Mouse (Mus musculus) kidney, postnatal 0 days (tissue): ENCODE measurements around the gene Tbxas1. TPM values are rescaled to one million over a fixed set of nuclear protein-coding genes. Genes with fewer than 3 reads are reported as not detected.

Experiments used
- ATAC-seq: fragments of 200-750 bp; cut with Nextera tagmentation; replicated peaks from 2 replicates; pipeline ENCODE4 v1.8.0; 2017; ENCODE audit warnings: low read depth, moderate number of reproducible peaks, moderate TSS enrichment, moderate library complexity; ENCODE audit not compliant: low FRiP score
- DNase-seq: peaks from one replicate; pipeline ENCODE4 v3.0.0-alpha.2; 2016; ENCODE audit warnings: low spot score
- H3K27ac ChIP-seq: fragments of 300-500 bp; sonication (generic); 2 replicates; pipeline ENCODE4 v1.5.1; 2014; ENCODE audit warnings: mild to moderate bottlenecking
- H3K27me3 ChIP-seq: fragments of 300-500 bp; sonication (generic); 2 replicates; pipeline ENCODE4 v1.6.1; 2014; ENCODE audit warnings: low read length, mixed read lengths; ENCODE audit not compliant: insufficient read depth
- H3K36me3 ChIP-seq: fragments of 300-500 bp; sonication (generic); 2 replicates; pipeline ENCODE4 v1.6.1; 2014; ENCODE audit warnings: low read length, mixed read lengths; ENCODE audit not compliant: insufficient read depth
- H3K4me1 ChIP-seq: fragments of 300-500 bp; sonication (generic); replicated peaks from 2 replicates; pipeline ENCODE4 v1.6.1; 2014; ENCODE audit warnings: antibody characterized with exemption, low read length, mixed read lengths; ENCODE audit not compliant: insufficient read depth
- H3K4me2 ChIP-seq: fragments of 300-500 bp; sonication (generic); 2 replicates; pipeline ENCODE4 v1.6.1; 2014; ENCODE audit warnings: mild to moderate bottlenecking, low read length, moderate library complexity, mixed read lengths
- H3K4me3 ChIP-seq: fragments of 300-500 bp; sonication (generic); replicated peaks from 2 replicates; pipeline ENCODE4 v1.5.1; 2014; ENCODE audit warnings: low read depth, low read length
- H3K9ac ChIP-seq: fragments of 300-500 bp; sonication (generic); 2 replicates; pipeline ENCODE4 v1.6.1; 2014; ENCODE audit warnings: low read depth, low read length
- H3K9me3 ChIP-seq: fragments of 300-500 bp; sonication (generic); replicated peaks from 2 replicates; pipeline ENCODE4 v1.6.1; 2016; ENCODE audit warnings: low read length, inconsistent platforms, mixed read lengths
- CTCF ChIP-seq: IDR thresholded peaks from 2 replicates; pipeline ENCODE4 v1.5.1; 2016; ENCODE audit warnings: antibody characterized with exemption, low read depth, mild to moderate bottlenecking, moderate library complexity
- WGBS: fragments of 180-500 bp; shearing (Covaris S2); extraction: QIAGEN DNeasy Blood & Tissue Kit; methylation state at CpG from one replicate; pipeline ENCODE4 v1.1.7; 2014; 5-methylcytosine and 5-hydroxymethylcytosine counted together
- polyA plus RNA-seq: library from polyadenylated mRNA; unstranded; fragments of >200 nt; fragmentation: Nextera tagmentation; extraction: Ambion mirVana; gene quantifications from 2 replicates; pipeline ENCODE4 v1.2.1, GENCODE M21; 2015

The Tbxas1 gene
- polyA plus RNA-seq, 1 experiment from 2014 or later: 10.5 TPM

- Histone ChIP-seq H3K4me3 (no peak overlapping the region), H3K4me1 (peaks cover 18% of the 10 kb centered on the region), H3K4me2 (no peak overlapping the region), H3K27ac (0 out of 2 replicates have a peak overlapping the region, but pooled peaks have one; percentile 14), H3K9me3 (no peaks in the 10 kb centered on the region), H3K36me3 (no peaks in the 10 kb centered on the region), H3K27me3 (no peaks in the 10 kb centered on the region), H3K9ac (no peak overlapping the region)
- ATAC-seq (no peak), DNase-seq (no peak)
- WGBS: 77% methylated on average over 2 of the region's 2 CpGs
- TF ChIP-seq CTCF: no peak
Measured at GRCm38 (mm10) chr6:38976355-38976754, 101.2 kb downstream of the Tbxas1 start.

GRCm38 (mm10) chr6:38980921-38981715 is 105.9 kb downstream of the Tbxas1 start:
- no peaks in the 10 kb centered on the region for H3K9me3 ChIP-seq
- no peak overlapping the region for H3K4me2 ChIP-seq
- no peak for DNase-seq
- 57% methylated on average over 11 of the region's 11 CpGs for WGBS
- 0 out of 2 replicates have a peak, but pooled peaks cover 12% of the 10 kb centered on the region for H3K4me1 ChIP-seq
- TF ChIP-seq CTCF: no peak
- 0 out of 2 replicates have a peak, but pooled peaks have one; percentile 54 for ATAC-seq
- no peak overlapping the region for H3K9ac ChIP-seq
- H3K36me3 ChIP-seq: no peaks in the 10 kb centered on the region
- H3K27me3 ChIP-seq: no peaks in the 10 kb centered on the region
- H3K4me3 ChIP-seq: no peak overlapping the region
- H3K27ac ChIP-seq: peak overlapping the region; percentile 32; the same call in 1 of the 2 replicates

- TF ChIP-seq CTCF: no peak
- Histone ChIP-seq H3K4me1 (0 out of 2 replicates have a peak, but pooled peaks cover 12% of the 10 kb centered on the region), H3K4me3 (no peak overlapping the region), H3K9ac (no peak overlapping the region), H3K27me3 (no peaks in the 10 kb centered on the region), H3K4me2 (no peak overlapping the region), H3K36me3 (no peaks in the 10 kb centered on the region), H3K9me3 (no peaks in the 10 kb centered on the region), H3K27ac (peak overlapping the region; percentile 62; the same call in 1 of the 2 replicates)
- WGBS: 83% methylated on average over 8 of the region's 8 CpGs
- no peak for ATAC-seq
- DNase-seq: no peak
Measured at GRCm38 (mm10) chr6:38982071-38982470, 106.9 kb downstream of the Tbxas1 start.

- no peaks in the 10 kb centered on the region for H3K9me3 ChIP-seq
- TF ChIP-seq CTCF: no peak
- peak overlapping the region; percentile 62 for H3K27ac ChIP-seq
- H3K9ac ChIP-seq: no peak overlapping the region
- H3K4me2 ChIP-seq: no peak overlapping the region
- H3K36me3 ChIP-seq: no peaks in the 10 kb centered on the region
- 0 out of 2 replicates have a peak, but pooled peaks cover 12% of the 10 kb centered on the region for H3K4me1 ChIP-seq
- DNase-seq (no peak), ATAC-seq (no peak)
- WGBS: 72% methylated on average over 4 of the region's 4 CpGs
- no peak overlapping the region for H3K4me3 ChIP-seq
- no peaks in the 10 kb centered on the region for H3K27me3 ChIP-seq
Measured at GRCm38 (mm10) chr6:38982656-38983055, 107.5 kb downstream of the Tbxas1 start.

GRCm38 (mm10) chr6:38983060-38983459 is 107.9 kb downstream of the Tbxas1 start:
- H3K27me3 ChIP-seq: no peaks in the 10 kb centered on the region
- ATAC-seq (no peak), DNase-seq (no peak)
- H3K4me2 ChIP-seq: 0 out of 2 replicates have a peak overlapping the region, but pooled peaks have one; percentile 12
- H3K4me1 ChIP-seq: 0 out of 2 replicates have a peak, but pooled peaks cover 12% of the 10 kb centered on the region
- H3K36me3 ChIP-seq: no peaks in the 10 kb centered on the region
- H3K4me3 ChIP-seq: no peak overlapping the region
- H3K9me3 ChIP-seq: no peaks in the 10 kb centered on the region
- WGBS: 51% methylated on average over 7 of the region's 7 CpGs
- no peak overlapping the region for H3K9ac ChIP-seq
- no peak for TF ChIP-seq CTCF
- peak overlapping the region; percentile 62 for H3K27ac ChIP-seq

- no peak overlapping the region for H3K4me2 ChIP-seq
- no peak overlapping the region for H3K9ac ChIP-seq
- no peak overlapping the region for H3K4me3 ChIP-seq
- no peak overlapping the region; the same call in 1 of the 2 replicates for H3K27ac ChIP-seq
- 95% methylated on average over 2 of the region's 2 CpGs for WGBS
- H3K36me3 ChIP-seq: no peaks in the 10 kb centered on the region
- 0 out of 2 replicates have a peak, but pooled peaks cover 12% of the 10 kb centered on the region for H3K4me1 ChIP-seq
- no peak for TF ChIP-seq CTCF
- H3K9me3 ChIP-seq: no peaks in the 10 kb centered on the region
- no peak for DNase-seq
- ATAC-seq: no peak
- H3K27me3 ChIP-seq: no peaks in the 10 kb centered on the region
Measured at GRCm38 (mm10) chr6:38984626-38985025, 109.4 kb downstream of the Tbxas1 start.
